Mouse (Mus musculus) olfactory bulb, adult 2 months (tissue): ENCODE results near the gene Amigo3. TPM values are rescaled to one million over a fixed set of nuclear protein-coding genes. Genes with fewer than 3 reads are reported as not detected.

ENCODE experiments used
- H3K27ac ChIP-seq: fragments of 200-500 bp; 2 replicates; pipeline ENCODE4 v1.5.1; 2012; ENCODE audit warnings: low read depth, low read length; ENCODE audit not compliant: insufficient read depth
- H3K4me1 ChIP-seq: fragments of 200-500 bp; 2 replicates; pipeline ENCODE4 v1.6.1; 2012; ENCODE audit warnings: low read length; ENCODE audit not compliant: control insufficient read depth, insufficient read depth
- H3K4me3 ChIP-seq: fragments of 200-500 bp; 2 replicates; pipeline ENCODE4 v1.5.1; 2012; ENCODE audit warnings: mild to moderate bottlenecking, low read depth, low read length, moderate library complexity; ENCODE audit not compliant: insufficient read depth
- CTCF ChIP-seq: fragments of 200-500 bp; IDR thresholded peaks from 2 replicates; pipeline ENCODE4 v1.5.1; 2012; ENCODE audit warnings: low read depth, mild to moderate bottlenecking, low read length, moderate library complexity; ENCODE audit not compliant: insufficient read depth
- POLR2A ChIP-seq: fragments of 200-500 bp; IDR thresholded peaks from 2 replicates; pipeline ENCODE4 v1.6.1; 2012; ENCODE audit warnings: mild to moderate bottlenecking, low read depth, low read length, moderate library complexity; ENCODE audit not compliant: insufficient read depth
- WGBS: fragments of 180-500 bp; shearing (Covaris S2); methylation state at CpG from one replicate; pipeline ENCODE4 v1.1.7; 2018; 5-methylcytosine and 5-hydroxymethylcytosine counted together
- polyA plus RNA-seq: library from polyadenylated mRNA; stranded (reverse); fragments of >200 nt; gene quantifications from 2 replicates; pipeline ENCODE4 v1.2.4, GENCODE M21; 2012; ENCODE audit warnings: low replicate concordance; ENCODE audit not compliant: missing spikeins, insufficient read depth, insufficient read length

Amigo3 gene
- polyA plus RNA-seq, 1 experiment = not detected

- H3K4me3 ChIP-seq = peak within 1 kb of the TSS; percentile 57
- H3K4me1 ChIP-seq = peaks cover 14% of the 10 kb centered on the region
- under 1% methylated on average over 52 of the region's 52 CpGs for WGBS
- no peak for TF ChIP-seq CTCF
- peak within 1 kb of the TSS; percentile 12; the same call in 1 of the 2 replicates for H3K27ac ChIP-seq
Observed at GRCm38 (mm10) chr9:108094184-108094941, 41.4 kb downstream of the Amigo3 start, which contains the start of gene Apeh. TSS of gene Apeh (minus strand) at chr9:108094606.

DNA sequence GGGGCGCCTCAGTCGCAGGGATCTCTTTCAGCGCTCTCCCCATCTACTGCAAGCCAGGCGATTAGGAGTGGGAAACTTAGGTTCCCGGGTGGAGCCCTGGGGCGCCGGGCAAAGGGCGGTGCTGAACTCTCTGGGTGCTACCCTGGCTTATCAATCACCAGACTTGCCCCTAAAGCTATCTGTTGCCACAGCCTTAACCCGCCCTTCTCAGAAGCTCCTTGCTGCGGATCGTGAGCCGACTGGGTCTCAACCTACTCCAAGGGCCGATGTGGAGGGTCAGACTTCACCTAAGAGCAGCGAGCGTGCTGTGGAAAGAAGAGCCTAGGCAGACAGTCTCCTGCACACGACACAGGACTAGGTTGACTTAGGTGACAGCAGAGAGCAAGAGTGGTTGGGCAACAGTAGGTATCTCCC is 42.0 kb downstream of the Amigo3 start:
- Histone ChIP-seq H3K27ac (peak overlapping the region; percentile 12; the same call in 1 of the 2 replicates), H3K4me1 (peaks cover 14% of the 10 kb centered on the region), H3K4me3 (peak overlapping the region; percentile 57)
- WGBS = under 1% methylated on average over 16 of the region's 16 CpGs
- TF ChIP-seq CTCF (no peak), POLR2A (no peak)

DNA sequence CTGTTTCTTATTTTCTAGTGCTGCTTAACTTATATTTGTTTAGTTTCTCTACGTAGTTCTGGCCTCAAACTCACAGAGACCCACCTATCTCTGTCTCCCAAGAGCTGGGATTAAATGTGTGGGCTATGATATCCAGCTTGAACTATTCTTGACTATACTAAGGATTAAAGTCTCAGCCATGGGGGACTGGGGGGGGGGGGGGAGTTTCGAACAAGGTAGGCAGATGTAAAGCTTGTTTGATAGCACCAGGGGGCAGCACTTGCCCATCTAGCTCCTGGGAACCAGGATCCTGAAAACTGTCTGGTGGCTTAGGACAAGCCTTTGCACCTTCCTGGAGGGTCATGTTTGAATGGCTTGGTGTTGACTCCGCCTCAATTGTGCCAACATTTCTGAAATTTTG is 42.6 kb downstream of the Amigo3 start:
- 8% methylated on average over 3 of the region's 3 CpGs for WGBS
- no peak overlapping the region for H3K27ac ChIP-seq
- H3K4me1 ChIP-seq = peaks cover 14% of the 10 kb centered on the region
- no peak overlapping the region for H3K4me3 ChIP-seq
- TF ChIP-seq CTCF (0 out of 2 replicates have a peak, but pooled peaks have one; percentile 29), POLR2A (no peak)

- 57% methylated on average over 10 of the region's 10 CpGs for WGBS
- TF ChIP-seq POLR2A (no peak), CTCF (no peak)
- Histone ChIP-seq H3K4me3 (no peak overlapping the region), H3K4me1 (peaks cover 14% of the 10 kb centered on the region), H3K27ac (0 out of 2 replicates have a peak overlapping the region, but pooled peaks have one; percentile 18)
Observed at GRCm38 (mm10) chr9:108095949-108096712, 43.2 kb downstream of the Amigo3 start.

DNA sequence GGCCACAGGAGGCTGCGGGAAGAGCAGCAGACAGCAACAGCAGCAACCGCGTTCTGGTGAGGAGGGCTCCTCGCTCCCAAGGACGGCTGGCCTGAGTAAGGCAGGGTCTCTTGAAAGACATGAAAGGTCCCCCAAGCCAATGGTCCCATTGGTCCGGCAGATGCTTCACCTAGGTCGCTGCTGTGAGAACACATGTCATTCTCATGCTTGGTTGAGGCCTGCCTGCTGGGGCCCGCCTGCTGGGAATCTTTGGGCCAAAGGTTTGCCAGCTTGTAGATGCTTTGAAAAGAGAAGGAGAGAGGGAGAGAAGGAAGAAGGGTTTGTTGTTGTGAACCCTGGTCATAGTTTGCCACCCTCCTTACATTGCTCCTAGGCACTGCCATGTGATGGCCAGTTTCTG is 46.7 kb downstream of the Amigo3 start:
- H3K27ac ChIP-seq = no peak overlapping the region
- 90% methylated on average over 8 of the region's 8 CpGs for WGBS

DNA sequence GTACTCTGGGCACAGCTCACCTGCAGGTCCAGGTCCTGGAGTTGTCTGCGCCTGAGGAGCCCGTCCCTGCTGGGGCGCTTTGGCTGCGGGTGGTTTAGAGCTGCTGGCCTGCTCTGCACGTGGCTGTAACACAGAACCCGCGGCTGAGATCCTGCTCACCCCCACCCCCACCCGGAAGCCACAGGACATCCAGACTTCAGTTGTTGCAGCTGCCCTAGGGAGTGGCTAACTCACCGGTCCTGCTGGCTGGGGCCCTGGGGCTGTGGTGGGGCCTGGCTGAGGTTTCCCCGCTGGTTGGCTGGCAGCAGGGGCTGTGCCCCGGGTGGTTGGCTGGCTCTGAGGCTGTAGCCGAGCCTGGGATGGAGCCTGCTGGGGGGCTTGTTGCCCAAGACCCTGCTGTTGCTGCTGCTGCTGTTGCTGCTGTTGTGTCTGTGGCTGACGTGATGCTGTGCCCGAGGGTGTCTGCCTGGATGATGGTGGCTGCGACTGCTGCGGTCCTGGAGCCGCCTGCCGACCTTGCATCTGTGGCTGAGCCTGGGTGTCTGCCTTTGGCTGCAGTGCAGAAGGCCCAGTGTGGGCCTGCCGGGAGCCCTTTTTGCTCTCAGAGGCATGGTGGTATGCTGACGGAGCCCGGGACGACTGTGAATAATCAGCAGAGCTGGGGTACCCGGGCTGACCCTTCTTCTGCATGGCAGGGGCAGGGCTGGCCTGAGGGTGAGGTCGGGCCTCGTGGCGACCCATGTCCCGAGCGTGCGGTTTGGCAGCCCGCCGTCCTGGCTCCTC is 52.0 kb downstream of the Amigo3 start:
- WGBS = 44% methylated on average over 31 of the region's 31 CpGs
- H3K4me3 ChIP-seq = no peak overlapping the region
- no peak overlapping the region for H3K27ac ChIP-seq
- H3K4me1 ChIP-seq = peaks cover 15% of the 10 kb centered on the region
- TF ChIP-seq CTCF (no peak), POLR2A (no peak)

More for the DNA sequence above, 46.7 kb downstream of the Amigo3 start:
- no peak overlapping the region for H3K4me3 ChIP-seq
- H3K4me1 ChIP-seq = peaks cover 7% of the 10 kb centered on the region
- TF ChIP-seq POLR2A = no peak
- TF ChIP-seq CTCF = no peak

Other genes with a start within 250 kb of the Amigo3 start
- gene Rbm6, start 179.9 kb upstream of the Amigo3 start, polyA plus RNA-seq = 246 and 345 TPM in 2 replicates
- gene Mon1a, start 165.0 kb upstream of the Amigo3 start, polyA plus RNA-seq = not detected in 2 replicates
- not detected in 2 replicates for gene Mst1r, start 146.3 kb upstream of the Amigo3 start, polyA plus RNA-seq
- gene Actl11, start 124.7 kb upstream of the Amigo3 start, polyA plus RNA-seq = not detected in 2 replicates
- not detected in 2 replicates for gene Camkv, start 117.5 kb upstream of the Amigo3 start, polyA plus RNA-seq
- gene Traip, start 103.0 kb upstream of the Amigo3 start, polyA plus RNA-seq = not detected in 2 replicates
- not detected in 2 replicates for gene Uba7, start 77.7 kb upstream of the Amigo3 start, polyA plus RNA-seq
- gene Gm20661, start 70.1 kb upstream of the Amigo3 start, polyA plus RNA-seq = not detected in 2 replicates
- gene Inka1, start 67.3 kb upstream of the Amigo3 start, polyA plus RNA-seq = not detected in 2 replicates
- not detected in 2 replicates for gene Cdhr4, start 60.7 kb upstream of the Amigo3 start, polyA plus RNA-seq
- gene Gm20662, start 56.8 kb upstream of the Amigo3 start, polyA plus RNA-seq = not detected in 2 replicates
- gene Ip6k1, start 50.7 kb upstream of the Amigo3 start, polyA plus RNA-seq = 406 TPM in 1 of 2 replicates, not detected in the other
- not detected in 2 replicates for gene Gmppb, start 3.9 kb upstream of the Amigo3 start, polyA plus RNA-seq
- gene Mst1, start 27.3 kb downstream of the Amigo3 start, polyA plus RNA-seq = not detected in 2 replicates
- not detected in 2 replicates for gene Rnf123, start 30.2 kb downstream of the Amigo3 start, polyA plus RNA-seq
- not detected in 2 replicates for gene Apeh, start 41.4 kb downstream of the Amigo3 start, polyA plus RNA-seq
- gene Bsn, start 137.2 kb downstream of the Amigo3 start, polyA plus RNA-seq = not detected in 2 replicates
- not detected in 2 replicates for gene Dag1, start 210.8 kb downstream of the Amigo3 start, polyA plus RNA-seq
- not detected in 2 replicates for gene Nicn1, start 237.3 kb downstream of the Amigo3 start, polyA plus RNA-seq
- gene Amt, start 243.7 kb downstream of the Amigo3 start, polyA plus RNA-seq = not detected in 2 replicates